Mouse (Mus musculus): Measurements from ENCODE around the gene Zfp146.
"Not testable (repeated sequence)": the region's sequence is repeated elsewhere in the genome, so short reads cannot be mapped to it uniquely, and the experiment has no call there.

The Zfp146 gene

DNA sequence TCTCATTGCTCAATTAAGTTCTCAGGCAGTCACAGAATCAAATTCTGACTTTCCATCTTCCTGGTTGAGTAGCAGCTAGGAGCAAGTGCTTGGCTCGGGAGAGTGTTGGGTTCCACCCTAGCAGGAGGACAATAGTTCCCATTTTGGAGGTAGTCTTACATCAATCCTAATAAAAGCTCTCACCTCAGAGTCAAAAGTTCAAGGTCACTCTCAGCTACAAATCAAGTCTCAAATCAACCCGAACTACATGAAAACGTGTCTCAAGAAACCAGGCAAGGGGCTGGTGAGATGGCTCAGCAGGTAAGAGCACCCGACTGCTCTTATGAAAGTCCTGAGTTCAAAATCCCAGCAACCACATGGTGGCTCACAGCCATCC is 19.6 kb upstream of the Zfp146 start:
- no peak for DNase-seq

- DNase-seq = no peak
These were observed 19.0 kb upstream of the Zfp146 start for GRCm38 (mm10) chr7:30188344-30189115.

DNA sequence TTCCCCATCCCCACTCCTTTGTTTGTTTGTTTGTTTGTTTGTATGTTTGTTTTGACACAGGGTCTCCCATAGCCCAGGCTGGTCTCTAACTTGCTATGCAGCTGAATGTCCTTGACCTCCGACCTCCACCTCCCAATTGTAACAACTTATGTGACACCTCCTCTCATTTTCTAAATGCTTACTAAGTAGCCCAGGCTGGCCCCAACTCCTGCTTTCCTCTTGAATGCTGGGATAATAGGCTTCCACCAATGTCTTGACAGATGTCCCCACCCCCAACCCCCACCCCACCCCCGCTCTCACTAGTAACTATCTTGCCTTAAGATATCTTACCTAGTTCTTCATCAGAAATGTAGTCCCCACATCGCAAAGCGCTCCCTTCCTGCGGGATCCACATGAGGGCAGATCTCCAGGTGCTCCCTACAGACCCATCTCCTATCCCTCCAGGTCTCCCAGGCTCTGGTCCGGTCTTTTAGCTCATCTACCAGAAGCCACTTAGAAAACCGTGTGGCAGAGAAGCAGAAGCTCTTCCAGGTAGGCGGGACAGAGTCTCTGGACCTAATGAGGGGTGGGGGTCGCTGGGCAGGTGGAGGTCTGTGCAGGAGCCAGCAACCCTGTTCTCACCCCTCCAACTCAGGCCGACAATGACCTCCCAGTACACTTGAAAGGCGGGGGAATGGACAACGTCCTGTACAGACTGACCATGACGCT is 15.2 kb upstream of the Zfp146 start:
- no peak for DNase-seq

DNA sequence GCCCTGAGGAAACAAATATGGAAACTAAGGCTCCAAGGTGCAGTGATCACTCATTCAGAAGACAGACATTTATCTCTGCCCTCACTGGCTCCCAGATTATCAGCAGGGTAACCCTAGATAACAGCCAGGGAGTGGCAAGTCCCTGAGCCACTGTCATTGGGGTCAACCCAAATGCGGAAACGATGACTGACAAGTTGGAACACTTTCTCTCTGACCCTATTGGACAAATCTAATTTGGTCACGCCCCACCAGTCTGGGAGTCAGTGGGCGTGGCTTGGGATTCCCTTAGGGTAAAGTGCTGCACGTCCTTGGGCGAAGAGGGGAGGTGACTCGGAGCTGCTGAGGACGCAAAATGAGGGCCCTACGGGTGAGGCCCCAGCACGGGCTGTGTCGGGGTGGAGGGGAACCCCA is 14.3 kb upstream of the Zfp146 start, which contains the start of gene Cox7a1:
Gene Cox7a1 (plus strand): TSS at position 266 of the 411 bp plus-strand sequence.
- DNase-seq = peak; percentile 92

GRCm38 (mm10) chr7:30183189-30183588 is 13.6 kb upstream of the Zfp146 start:
- not testable (repeated sequence) for DNase-seq

GRCm38 (mm10) chr7:30181929-30182328 is 12.4 kb upstream of the Zfp146 start:
- DNase-seq = not testable (repeated sequence)

DNA sequence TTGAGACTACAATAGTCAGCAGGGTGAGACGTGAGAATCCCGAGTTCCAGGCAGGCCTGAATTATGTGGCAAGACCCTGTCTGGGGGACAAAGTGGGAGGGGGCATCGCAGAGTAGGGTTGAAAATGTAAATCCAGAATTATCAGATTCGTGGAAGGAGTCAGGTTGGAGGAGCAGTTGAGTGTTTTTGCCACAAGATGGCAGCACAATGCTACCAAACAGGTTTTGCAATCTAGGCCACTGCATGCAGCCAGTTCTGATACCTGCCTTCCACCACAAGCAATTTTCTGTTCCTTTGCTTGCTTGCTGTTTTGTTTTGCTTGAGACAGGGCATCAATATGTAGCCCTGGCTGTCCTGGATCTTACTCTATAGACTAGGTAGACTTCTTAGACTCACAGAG is 11.8 kb upstream of the Zfp146 start:
- DNase-seq = peak; percentile 58 to 77

DNA sequence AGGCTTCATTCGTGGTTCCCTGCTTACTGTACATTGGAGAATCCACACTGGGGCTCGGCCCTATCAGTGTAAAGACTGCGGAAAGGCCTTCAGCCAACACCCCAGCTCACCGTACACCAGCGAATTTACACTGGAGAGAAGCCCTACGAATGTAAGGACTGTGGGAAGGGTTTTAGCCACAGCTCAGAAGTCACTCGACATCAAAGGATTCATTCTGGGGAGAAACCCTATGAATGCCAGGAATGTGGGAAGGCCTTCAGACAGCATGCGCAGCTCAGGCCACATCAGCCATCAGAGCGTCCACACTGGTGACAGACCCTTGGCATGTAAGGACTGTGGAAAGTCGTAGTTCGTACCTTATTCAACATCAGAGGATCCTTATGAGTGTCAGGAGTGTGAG is 8.7 kb upstream of the Zfp146 start:
- DNase-seq = no peak

DNA sequence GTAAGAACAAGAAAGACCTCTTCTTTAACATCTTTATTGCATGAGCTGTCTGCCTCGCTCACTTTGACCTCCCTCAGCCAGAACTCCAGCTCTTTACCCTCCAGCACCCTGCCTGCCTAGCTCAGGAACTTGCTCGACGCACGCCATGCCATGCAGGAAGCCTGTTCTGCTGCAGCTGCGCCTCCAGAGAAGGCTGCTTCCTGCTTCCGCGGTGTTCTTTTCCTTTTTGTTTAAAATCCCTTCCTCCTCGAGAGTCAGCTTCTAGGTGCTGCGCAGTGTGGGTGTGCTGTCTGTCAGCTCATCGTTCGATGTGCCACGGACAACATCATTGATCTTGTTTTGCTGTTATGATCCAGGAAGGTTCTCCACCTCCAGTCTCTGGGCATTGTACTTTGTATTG is 6.9 kb upstream of the Zfp146 start:
- DNase-seq = no peak

- no peak for DNase-seq
These were observed 867 bp upstream of the Zfp146 start for GRCm38 (mm10) chr7:30170283-30170951.

DNA sequence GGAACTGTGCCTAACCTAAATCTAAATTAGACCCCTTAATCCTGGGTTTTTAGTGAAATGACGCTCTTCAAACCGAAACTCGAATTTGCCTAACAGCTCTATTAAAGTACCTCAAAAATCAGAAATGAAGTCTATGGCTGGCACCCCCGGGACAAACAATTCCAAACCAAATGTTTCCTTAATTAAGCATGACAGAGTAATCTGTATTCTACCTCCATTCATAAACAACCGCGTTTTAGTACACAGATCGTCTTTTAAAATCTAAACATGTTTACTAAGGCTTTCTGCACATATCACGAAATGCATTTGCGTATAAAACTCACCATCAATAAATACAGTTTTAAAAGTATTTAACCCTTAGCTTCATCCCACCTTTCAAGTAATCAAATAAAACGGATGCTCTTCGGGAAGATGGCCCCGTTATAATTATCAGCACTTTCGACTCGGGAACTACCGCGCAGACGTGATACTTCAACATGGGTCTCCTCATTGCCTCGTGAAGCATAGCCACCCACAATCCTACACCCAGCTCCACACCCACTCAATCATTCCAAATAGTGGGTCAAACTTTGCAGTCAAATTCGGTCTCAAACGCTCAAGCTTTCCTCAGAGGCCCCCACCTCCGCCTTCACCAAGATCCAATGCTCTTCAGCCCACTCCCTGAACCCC is 502 bp downstream of the Zfp146 start:
- DNase-seq = no peak

DNA sequence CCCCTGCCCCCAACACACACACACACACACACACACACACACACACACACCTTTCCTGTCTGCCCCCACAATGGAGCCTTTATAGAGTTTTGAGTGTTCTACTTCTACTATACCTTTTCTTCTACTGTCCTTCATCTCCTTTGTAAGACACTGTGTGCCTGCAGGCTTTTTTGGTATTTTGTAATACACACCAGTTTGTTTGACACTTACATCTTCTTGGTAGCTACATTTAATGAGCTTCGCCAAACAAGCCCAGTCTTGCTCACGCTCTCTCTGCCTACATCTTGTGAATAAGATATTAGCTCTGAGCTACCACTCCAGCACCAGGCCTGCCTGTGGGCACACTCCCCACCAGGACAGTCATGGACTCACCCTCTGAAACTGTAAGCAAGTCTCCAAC is 4.8 kb downstream of the Zfp146 start:
- DNase-seq = no peak

GRCm38 (mm10) chr7:30163113-30163512 is 6.4 kb downstream of the Zfp146 start:
- no peak for DNase-seq

DNA sequence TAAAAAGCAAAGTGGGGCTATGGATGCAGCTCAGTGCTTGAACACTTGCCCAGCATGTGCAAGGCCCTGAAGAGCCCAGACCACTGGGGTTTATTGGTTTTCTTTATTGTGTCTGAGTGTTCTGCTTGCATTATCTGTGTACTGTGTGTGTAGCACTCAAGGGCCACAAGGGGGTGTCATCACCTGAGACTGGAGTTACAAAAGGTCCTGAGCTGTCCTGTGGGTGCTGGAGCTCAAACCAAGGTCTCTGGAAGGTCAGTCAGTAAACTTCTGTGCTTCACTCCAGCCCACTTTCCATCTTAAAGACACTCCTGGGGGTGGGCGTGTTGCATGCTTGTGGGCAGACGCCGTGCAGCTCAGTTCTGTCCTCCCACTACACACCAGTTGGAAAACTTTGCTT is 14.0 kb downstream of the Zfp146 start:
- no peak for DNase-seq

DNA sequence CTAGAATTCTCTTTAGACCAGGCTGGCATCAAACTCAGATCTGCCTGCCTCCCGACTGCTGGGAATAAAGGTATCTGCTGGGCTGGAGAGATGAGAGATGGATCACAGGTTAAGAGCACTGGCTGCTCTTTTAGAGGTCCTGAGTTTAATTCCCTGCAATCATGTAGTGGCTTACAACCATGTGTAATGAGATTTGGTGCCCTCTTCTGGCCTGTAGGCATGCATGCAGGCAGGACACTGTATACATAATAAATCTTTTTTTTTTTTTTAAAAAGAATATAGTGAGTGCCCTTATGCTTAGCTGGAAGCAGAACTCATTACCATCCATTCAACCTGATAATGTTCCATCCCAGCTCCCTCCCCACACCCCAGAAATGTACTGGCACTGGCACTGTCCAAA is 15.5 kb downstream of the Zfp146 start:
- DNase-seq = no peak

- peak; percentile 52 to 53 for DNase-seq
These were observed 22.5 kb downstream of the Zfp146 start for GRCm38 (mm10) chr7:30147011-30147410.

GRCm38 (mm10) chr7:30143555-30144209 is 25.9 kb downstream of the Zfp146 start:
- peak in 1 of 2 experiments; percentile 28 for DNase-seq

GRCm38 (mm10) chr7:30143170-30143554 is 26.4 kb downstream of the Zfp146 start:
- DNase-seq = no peak

GRCm38 (mm10) chr7:30136826-30137225 is 32.7 kb downstream of the Zfp146 start:
- peak in 1 of 2 experiments; percentile 32 for DNase-seq

DNA sequence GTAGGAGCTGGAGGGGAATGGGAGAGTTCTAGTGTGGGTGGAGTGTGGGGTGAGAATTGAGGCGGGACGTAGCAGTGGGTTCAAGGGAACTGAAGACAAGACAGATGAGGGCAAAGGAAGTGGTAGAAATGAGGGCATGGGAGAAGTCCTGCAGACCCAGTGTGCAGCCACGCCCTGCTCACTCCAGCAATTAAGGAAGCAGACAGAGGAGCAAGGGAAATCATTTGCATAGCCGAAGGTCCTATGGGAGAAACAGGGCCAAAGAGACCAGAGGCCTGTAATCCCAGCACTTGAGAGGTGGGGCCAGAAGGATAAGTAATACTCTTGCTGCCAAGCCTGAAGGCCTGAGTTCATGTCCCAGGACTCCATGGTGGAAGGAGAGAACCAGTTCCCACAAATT is 37.2 kb downstream of the Zfp146 start:
- no peak for DNase-seq

DNA sequence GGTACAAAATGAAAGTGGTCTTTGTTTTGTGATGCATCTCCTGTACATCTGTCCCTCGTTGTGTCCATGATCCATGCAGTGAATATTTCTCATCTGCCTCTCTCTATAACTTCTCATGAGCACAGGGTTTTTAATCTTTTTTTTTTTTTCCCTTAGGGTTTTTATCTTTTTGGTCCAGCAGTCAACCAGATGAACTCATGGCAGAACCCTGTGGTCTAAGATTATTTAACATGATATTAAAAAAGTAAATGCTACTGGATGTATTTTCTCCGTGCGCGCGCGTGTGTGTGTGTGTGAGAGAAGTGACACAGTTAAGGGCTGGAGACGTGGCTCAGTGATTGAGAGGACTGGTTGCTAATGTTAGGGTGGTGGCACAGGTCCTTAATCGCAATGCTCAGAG is 39.6 kb downstream of the Zfp146 start:
- DNase-seq = no peak

DNA sequence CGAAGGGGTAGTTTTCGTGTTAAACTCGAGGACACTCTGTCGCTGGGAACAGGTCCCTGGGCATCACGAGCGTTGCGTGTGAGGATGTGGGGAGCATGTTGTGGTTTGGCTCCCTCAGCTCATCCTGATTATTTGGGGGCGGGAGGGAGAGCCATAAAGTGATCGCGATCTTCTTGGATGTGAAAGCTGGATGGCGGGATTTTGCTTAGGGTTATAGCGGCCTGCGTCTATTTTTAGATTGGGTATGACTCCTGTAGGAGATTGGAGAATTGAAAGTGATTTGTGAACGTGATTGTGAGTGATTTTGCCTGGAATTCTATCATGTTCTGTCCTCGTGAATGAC is 47.4 kb downstream of the Zfp146 start:
- no peak for DNase-seq

All from kidney, adult 8-10 months (tissue).